Mouse (Mus musculus) erythroid progenitor cell, adult 5-6 weeks (primary cell): ENCODE results near the gene Slc26a10. TPM values are rescaled to one million over a fixed set of nuclear protein-coding genes. Genes with fewer than 3 reads are reported as not detected.
"Not testable (repeated sequence)": the region's sequence is repeated elsewhere in the genome, so short reads cannot be mapped to it uniquely, and the experiment has no call there.

ENCODE experiments used
- ATAC-seq: replicated peaks from 2 replicates; pipeline ENCODE4 v1.8.0; 2016; ENCODE audit warnings: moderate number of reproducible peaks, mild to moderate bottlenecking, moderate TSS enrichment, inconsistent platforms; ENCODE audit not compliant: poor library complexity, low FRiP score, severe bottlenecking
- total RNA-seq, 2 experiments: library from RNA; stranded (forward) in 1 of 2; stranded (reverse) in 1 of 2; fragments of 150-400 nt in 1 of 2; fragments of 186-747, 209-891 nt in 1 of 2; gene quantifications; 2 replicates each; pipeline versions ENCODE4 v1.2.3 to v1.2.4; 2015 to 2017; ENCODE audit warnings: low replicate concordance in 2 of 2

The Slc26a10 gene
- total RNA-seq, 2 experiments from 2014 or later, result not detected

DNA sequence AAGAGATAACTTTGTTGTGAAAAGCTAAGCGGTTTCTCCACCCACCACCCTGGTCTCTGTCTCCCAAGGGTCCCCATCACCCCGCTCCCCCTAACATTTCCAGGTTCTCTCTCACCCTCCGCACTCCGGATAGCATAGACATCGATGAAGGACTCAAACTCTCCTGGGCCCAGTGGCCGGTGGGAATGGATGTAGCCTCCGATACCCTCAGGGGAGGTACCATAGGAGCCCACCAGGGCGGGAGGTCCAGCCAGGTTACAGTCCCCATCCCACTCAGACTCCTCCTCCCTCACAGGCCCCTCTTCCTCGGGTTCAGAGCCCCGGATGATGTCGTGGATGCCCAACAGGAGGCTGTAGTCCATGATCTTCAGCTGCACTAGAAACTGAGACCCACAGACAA is 19.0 kb upstream of the Slc26a10 start:
- no peak for ATAC-seq

DNA sequence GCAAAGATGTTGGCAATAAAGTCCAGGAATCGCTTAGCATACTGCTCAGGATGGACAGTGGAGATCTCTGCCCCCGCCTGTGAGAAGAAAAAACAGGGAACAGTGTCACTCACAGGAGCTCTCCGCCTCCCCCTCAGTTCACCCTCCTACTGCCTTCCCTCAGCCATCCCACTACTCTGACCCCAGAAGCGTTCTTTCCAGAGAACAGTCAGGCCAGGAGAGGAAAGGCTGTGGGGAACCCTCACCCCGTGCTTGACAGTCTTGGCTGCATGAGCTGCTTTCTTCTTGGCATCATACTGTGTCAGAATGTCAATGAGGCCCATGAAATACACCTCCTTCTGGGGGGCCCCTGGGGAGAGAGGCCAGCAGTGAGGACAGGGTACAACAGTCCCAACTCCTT is 18.6 kb upstream of the Slc26a10 start:
- ATAC-seq, result no peak

DNA sequence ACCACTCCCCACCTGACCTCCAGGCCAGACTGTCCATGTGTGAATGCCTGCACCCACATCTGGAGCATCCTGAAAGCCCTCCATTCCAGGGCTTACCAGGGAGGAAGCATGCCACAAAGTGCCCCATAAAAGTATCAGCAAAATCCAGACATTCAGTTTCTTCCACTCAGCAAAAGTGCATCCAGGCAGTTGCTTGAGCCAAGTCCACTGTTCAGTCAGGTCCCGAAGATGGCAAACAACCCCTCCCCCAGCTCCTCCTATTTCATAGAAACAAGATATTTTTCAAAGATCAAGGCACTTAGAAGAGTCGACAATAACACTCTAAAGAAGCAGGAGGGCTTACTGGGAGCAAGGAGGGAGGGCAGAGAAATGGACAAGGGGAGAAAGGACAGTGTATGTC is 18.0 kb upstream of the Slc26a10 start:
- no peak for ATAC-seq

DNA sequence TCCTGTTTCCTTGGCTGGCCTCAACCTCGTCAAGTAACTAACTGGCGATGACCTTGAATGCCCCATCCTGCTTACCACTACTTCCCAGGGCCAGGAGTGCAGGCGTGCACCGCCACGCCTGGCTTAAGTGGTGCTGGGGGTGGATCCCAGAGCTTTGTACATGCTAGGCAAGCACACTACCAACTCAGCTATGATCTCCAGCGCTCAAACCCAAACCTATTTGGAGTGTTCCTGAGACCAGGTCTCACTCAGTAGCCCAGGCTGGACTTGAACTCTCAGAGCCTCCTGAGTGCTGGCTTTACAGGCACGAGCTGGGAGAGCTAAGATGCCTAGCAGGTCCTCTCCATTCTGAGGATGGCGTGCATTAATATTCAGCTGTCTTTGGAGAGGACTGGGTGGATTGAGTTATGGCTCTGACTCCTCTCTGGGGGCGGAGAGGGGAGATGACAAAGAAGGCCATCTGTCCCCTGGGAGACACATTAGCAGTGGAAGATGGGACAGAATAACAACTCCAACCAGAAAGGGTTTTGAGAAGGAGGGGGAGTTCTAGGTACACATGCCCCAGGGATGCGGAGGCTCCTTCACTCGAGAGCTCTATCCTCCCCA is 17.2 kb upstream of the Slc26a10 start:
- no peak for ATAC-seq

DNA sequence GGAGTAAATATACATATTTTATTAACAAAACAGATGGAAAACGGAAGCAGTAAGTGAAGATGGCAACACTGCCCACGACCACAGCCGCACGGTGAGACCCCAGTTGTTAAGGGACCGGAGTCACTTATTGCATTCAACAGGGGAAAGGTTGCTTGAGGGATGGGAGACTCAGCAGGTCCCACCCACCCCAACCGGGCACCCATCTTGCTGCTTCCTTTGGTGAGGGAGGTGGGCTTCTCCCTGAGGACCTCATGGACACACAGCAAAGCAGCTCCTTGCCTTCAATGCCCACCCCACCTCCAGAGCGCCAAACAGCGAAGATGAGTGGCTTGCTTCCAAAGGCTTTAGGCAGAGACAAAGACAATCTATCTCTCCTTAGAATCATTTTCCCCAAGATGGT is 16.7 kb upstream of the Slc26a10 start:
- ATAC-seq, result no peak

DNA sequence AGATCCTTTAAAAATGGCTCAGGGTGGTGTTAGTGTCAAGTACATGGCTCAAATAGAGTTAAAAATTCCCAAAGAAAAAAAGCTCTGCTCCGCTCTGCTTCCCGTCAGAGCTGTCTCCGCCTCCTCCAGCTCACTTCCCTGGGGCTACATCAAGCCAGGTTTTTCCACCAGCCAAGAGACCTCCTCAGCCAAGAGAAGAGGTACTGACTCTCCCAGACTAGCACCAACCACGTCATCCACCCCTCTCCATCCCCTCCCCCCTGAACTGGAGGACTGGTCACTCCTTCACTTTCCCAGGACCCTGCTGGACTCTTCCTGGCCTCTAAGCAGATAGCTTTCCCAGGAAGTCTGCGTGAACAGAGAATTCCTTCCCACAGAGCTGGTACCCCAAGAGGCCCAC is 15.9 kb upstream of the Slc26a10 start:
- no peak for ATAC-seq

DNA sequence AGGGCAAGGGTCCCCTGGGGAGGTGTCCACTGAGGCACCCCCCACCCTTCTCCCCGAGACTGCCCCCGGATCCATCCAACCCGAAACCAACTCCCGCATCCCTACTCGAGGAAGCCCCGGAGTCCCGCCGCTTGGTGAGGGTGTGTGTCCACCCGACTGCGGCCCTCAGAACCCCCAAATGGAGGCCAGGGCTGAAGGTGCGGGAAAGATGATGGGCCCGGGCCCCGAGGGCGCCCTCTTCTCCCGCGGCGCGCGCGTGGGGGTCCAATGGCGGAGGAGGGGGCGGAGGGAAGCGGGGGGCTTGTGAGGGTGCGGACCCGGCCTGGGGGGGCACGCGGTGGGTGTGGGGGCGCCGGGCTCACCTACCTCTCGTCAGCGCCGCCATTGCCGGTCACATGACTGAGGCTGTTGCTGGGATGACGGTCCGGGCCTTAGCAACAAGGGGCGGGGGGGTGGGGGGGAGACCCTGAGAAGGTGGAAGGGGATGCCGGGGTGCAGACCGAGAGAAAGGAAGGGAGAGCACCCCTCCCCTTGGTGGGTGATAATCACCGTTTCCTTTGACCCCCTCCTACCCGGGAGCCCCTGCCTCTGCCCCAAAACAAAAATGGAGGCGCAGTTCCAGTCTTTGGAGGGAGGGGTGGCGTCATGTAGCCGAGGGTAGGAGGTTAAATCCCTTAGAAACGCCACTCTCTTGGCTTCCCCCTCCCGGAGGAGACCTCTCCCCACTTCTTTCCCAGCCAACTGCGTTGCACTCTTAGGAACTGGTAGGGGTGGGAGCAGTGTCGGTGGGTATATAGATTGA is 15.1 kb upstream of the Slc26a10 start, which contains the start of gene Dtx3:
Gene Dtx3 (minus strand): TSS at position 401 of the 802 bp plus-strand sequence.
- ATAC-seq, result peak; percentile 15; the same call in 1 of the 2 replicates

DNA sequence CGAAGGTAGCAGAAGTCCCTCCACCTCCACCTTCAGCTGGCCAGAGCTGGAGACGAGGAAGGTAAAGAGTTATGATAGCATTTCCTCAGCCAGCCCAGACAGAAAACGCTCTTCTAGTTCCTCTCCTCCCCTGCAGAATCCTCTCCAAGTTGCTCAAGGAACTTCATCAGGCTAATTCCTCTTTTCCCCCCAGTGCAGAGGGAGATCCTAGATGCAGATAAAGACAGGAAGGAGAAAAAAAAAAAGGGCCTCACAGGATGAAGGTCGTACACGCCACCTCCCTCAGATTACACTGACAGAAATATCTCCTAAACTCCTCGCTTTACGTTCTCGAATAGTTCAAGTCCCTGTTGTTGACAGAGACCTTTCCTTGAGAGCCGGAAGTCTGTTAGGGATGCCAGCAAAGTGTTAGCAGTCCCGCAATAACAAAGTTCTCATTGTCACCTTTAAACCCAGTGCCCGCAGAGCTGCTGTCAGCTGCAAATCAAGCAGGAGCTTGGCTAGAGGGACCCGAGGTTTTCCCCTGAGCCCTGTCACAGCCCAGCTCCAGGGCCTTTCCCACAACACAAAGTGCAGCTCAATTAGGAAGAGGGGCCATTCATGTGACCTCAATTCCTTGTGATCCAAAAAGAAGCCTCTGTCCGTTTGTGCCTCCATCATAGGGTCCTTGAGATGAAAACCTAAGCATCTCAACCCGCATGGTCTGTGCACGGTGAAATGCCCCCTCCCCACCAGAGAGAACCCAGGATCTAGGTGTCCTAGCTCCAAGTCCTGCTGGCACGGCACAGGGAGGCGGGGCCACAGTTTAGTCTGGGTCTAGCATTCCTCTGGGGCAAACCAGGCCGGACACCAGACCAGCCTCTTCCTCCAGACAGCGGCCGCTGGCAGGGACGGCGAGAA is 14.2 kb upstream of the Slc26a10 start:
- peak; percentile 75 for ATAC-seq

DNA sequence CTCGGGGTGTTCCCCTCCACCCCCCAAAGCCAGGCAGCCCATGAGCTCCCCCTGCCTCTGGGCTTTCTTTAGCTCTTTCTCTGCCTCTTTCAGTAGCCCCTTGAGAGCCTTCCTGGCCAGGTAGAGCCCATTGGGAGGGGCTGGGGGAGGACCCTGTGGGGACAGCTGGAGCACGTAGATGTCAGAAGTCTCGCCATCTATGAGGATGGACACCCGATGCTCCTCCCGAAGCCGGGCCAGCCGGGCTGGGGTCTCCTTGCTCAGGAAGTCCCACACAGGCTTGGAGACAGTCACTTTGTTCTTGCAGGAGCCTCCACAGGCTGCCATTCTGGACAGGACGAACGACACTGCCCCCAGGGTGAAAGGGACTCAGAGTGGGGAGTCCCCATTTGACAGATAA is 12.6 kb upstream of the Slc26a10 start:
- ATAC-seq, result no peak

DNA sequence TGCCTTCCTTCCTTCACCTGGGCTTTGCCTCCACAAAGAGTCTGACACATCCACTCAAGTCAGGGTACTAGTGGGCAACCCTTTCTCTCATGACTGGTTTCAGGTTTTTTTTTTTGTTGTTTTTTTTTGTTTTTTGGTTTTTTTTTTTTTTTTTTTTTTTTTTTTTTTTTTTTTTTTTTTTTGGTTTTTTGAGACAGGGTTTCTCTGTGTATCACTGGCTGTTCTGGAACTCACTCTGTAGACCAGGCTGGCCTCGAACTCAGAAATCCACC is 11.5 kb upstream of the Slc26a10 start:
- ATAC-seq, result not testable (repeated sequence)

DNA sequence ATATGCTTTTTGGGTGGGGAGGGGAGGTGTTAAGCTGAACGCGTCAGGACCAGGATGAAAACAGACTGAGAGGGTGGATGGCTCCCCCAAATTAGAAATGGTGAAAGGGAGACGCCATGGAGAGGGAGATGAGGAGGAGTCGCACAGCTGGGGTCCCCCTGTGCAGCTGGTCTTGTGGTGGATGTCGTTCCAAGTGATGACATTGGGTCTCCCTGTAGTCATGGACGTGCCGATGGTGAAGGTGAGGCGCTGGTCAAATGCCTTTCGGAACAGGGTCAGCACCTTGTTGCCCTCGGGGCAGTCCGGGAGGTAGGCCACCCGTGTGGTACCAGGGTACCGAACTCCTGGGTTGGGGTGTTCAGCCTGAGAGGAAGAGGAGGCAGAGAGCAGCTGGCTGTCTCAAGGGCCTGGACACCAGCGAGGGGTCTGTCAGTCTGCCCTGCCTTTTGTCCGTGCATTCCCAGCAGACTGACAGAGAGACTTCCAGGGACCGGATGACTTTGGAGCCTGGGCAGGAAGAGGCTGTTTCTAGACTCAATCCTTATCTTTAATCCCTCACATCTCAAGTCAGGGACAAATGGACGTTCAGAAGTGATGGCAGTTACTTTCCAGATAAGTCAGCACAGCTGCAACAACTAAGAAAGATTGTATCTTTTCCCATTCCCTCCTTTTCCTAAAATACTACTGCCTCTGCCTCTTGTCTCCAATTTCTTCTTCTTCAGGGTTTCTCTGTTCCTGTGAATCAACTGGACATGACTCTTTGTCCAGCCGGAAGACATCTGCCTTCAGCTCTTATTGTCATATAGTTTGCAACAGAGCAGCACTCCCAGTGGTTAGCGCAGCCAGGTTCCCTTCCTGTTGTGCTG is 11.0 kb upstream of the Slc26a10 start:
- ATAC-seq, result no peak

DNA sequence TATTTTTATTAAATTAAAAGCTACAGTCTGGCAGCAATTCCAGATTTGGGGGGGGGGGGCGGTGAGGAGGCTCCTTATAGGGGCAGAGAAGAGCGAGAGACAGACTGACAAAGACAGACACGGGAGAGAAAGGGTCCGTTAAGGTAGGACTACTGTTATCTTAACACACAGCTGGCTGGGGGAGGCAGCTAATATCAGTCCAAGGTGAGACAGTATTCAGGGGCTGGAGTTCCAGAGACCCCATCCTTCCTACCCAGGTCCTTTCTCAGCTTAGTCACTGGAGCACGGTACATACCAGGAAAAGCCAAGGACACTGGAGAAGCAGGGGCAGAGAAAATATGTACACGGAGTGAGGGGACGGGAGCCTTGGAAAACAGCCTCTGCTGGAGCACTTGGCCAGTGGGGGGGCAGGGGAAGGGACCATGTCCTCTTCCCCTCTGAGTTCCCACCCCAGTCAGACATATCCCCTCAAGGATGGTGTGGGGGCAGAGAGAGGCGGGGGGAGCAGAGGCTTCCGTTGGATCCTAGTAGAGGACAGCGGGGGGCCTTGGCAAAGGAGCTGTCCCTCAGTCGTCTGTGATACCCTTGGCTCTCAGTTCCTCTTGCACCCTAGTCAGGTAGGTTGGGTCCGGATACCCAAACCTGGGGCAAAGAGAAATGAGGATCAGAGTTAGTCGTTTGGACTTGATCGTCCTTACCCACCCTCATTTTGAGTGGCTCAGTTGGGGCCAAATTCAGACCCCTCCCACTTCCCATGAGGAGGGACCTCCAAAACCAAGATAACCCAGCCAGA is 10.1 kb upstream of the Slc26a10 start:
- no peak for ATAC-seq

DNA sequence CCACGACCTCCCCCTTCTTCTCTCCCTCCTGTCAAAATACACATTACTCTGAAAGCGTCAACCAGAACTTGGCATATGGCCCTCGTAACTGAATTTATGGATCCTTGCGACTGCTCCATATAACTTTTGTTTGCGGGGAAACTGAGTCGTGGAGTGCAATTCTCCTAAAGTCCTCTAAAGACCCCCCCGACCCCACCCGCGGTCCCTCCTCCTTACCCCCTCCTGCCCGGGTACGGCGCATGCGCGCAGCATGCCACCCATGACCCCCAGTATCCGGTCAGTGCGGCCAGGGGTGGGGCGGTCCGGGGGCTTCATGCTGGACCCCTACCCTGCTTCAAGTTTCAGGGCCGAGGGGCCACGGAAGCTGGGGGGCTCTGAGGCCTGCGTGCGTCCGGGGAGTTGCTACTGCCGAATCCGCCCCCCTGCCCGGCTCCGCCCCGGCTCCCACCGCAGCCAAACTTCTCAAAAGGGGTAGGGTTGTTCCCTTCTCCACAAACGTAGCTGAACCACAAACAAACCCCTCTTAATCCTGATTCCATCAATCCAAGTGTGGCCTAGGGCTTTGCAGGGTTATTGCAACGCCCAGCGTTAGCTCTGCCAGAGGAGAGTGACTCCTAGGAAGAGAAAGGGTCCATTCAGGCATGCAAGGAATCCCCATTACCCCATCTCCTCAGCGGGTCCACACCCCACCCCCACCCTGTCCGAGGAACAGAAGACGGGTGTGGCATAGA is 9.4 kb upstream of the Slc26a10 start, which contains the start of gene Arhgef25:
Gene Arhgef25 (minus strand): TSS at position 433 of the 731 bp plus-strand sequence.
- 0 out of 2 replicates have a peak, but pooled peaks have one; percentile 8 for ATAC-seq

DNA sequence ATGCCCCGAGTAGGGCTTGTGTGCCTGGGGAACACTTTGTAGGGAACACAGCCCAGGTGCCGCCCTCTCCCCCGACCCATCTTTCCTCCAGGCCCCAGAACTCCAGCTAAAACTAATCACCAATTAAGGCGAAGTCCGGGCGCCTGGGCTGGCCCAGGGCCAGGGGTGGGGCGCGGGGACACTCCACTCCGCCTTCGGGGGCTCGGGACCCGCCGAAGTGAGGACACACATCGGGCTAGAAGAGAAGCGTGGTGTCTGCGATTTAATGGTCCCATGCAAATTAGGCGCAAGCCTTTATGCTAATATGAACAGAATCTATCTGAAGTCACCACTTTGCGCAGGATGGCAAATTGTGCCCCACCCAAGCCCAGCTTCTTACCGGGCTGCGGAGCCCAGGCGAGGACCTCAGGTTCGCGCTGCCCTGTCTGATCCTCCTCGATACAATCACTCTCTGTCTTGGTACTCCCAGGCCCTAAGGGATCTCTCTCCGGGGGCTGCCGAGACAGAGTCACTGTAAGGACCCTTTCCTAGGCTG is 8.7 kb upstream of the Slc26a10 start:
- peak; percentile 80 for ATAC-seq

DNA sequence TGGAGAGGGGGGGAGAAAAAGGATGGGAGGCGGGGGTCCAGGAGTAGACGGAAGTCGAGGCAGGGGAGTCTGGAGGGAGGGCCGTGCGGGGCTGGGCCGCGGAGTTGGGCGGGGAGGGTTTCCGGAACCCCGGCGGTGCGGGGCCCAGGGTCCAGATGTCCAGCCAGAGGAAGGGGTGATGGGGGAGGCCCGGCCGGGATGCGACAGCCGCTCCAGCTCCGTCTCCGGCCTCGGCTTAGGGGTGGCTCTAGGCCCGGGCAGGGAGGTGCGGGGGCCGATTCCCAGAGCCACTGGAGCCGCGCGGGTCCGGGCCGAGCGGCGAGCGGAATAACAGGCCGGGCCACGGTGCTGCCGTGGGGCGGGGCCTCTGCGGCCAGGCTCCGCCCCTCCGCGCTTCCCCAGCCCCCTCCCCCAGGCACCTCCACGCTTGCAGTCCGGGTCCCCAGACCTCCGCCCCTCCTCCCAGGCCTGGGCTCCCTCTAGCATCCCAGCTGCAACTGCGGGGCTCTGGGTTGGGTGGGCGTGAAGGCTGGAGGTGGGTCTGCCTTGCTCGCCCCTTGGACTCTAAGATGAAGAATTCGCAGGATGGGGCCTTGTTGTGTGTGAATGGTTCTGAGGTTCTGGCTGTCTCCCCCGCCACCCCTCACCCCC is 8.1 kb upstream of the Slc26a10 start:
- ATAC-seq, result peak; percentile 42

DNA sequence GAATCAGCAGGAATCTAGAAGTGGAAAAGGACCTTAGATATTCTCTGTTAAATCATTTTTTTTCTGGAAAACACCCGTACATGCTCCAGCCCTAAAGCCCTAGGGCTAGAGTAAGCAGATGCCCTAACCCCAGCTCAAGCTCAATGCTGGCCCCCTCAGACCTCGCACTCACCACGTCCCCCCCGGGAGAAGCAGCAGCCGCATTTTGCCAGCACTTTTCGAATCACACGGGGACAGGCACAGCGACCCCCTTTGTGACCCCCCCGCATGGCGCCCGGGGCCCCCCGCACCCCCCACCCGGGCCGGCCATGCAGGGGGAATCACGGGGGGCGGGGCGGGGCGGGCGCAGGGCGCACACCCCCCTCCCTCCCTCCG is 7.6 kb upstream of the Slc26a10 start:
- ATAC-seq, result no peak

DNA sequence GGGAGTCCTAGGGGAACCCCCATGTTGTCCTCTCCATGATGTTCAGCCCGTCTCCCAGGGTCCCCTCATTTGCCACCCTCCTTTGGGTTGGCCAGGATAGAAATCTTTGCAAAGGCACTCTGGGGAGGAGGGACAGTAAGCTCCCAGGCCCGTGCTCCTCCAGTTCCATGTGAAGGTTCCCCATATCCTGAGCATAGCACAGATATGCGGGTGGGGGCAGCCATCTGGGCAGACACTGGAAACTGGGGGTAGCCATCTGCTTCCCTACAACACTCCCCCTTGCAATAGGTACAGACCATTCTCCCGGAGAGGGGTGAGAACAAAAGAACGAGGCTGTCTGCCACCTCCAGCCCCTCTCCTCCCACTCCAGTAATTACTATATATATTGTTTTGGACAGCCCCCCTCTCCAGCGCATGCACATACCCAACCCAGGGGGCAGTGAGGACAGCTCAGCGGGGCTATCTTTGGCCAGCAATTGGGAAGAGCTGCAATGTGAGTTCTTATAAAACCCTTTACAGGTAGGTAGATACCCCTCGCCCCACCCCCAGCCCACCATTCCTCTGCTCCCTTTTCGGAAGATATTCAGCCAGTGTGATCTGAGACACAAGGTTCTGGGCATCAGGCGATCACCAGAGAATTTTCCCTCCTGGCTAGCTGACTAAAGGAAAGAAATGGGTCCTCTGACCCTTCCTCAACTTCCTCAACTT is 7.1 kb upstream of the Slc26a10 start:
- ATAC-seq, result no peak
